Comparison of ENCODE assay signal across 20 mouse cellular contexts in the genomic region with DNA sequence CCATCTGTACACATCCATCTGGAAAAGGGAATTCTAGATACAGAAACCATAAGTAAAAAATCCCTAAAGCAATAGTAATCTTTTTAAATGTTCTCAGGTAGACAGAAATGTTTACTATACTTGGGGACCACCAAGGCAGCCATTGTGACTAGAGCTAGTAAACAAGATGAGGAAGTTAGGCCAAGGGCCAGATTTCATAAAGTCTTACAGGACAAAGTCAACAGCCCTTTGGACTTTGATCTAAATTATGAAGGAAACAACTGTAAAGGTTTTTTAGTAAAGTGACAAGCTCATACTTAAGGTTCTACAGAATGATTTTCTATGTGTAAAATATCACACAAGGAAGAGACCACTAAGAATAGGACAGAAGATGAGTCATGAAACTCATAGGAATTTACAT.
"Had no signal": no experiment of that assay in that cellular context is flagged by ENCODE, and none has a peak within 500 bp of the region (broad histone marks: within the 10 kb centered on the region; RNA-seq: fewer than 3 reads in every experiment).

No protein-coding gene starts in this region.

- H3K9ac ChIP-seq: kidney, embryonic 15.5 days; limb, embryonic 12.5 days; limb, embryonic 15.5 days; liver, embryonic 13.5 days; stomach, embryonic 15.5 days had no signal

- H3K4me2 ChIP-seq: kidney, embryonic 15.5 days; limb, embryonic 12.5 days; limb, embryonic 15.5 days; liver, embryonic 13.5 days; midbrain, embryonic 11.5 days; stomach, embryonic 15.5 days had no signal

- ATAC-seq: inflammation-experienced regulatory T-cells, adult 6 months had no signal

- H3K4me3 ChIP-seq: kidney, embryonic 15.5 days; layer of hippocampus, adult 2 months; limb, embryonic 12.5 days; limb, embryonic 15.5 days; liver, embryonic 13.5 days; stomach, embryonic 15.5 days had no signal

- H3K9me3 ChIP-seq: kidney, embryonic 15.5 days; limb, embryonic 12.5 days; limb, embryonic 15.5 days; liver, embryonic 13.5 days; stomach, embryonic 15.5 days had no signal

- H3K27me3 ChIP-seq: kidney, embryonic 15.5 days; limb, embryonic 12.5 days; limb, embryonic 15.5 days; liver, embryonic 13.5 days; stomach, embryonic 15.5 days had no signal

- H3K27ac ChIP-seq: kidney, embryonic 15.5 days; layer of hippocampus, adult 2 months; limb, embryonic 12.5 days; limb, embryonic 15.5 days; liver, embryonic 13.5 days; stomach, embryonic 15.5 days had no signal

- H3K36me3 ChIP-seq: kidney, embryonic 15.5 days; limb, embryonic 15.5 days; stomach, embryonic 15.5 days had no signal

- DNase-seq: kidney, adult 18-20 months; layer of hippocampus, adult 9-11 months; left cerebral cortex, postnatal 4 days; liver, embryonic 13.5 days; lung, adult 2 months; lung, postnatal 14 days; lung, postnatal 4 days; midbrain, embryonic 14.5 days; right cerebral cortex, adult 18-20 months; right cerebral cortex, postnatal 14 days; right cerebral cortex, postnatal 4 days; spleen, adult 18-20 months; thymus, postnatal 25 days had no signal

- H3K4me1 ChIP-seq: kidney, embryonic 15.5 days; limb, embryonic 12.5 days; limb, embryonic 15.5 days; stomach, embryonic 15.5 days had no signal
